Mouse (Mus musculus) lung, postnatal 4 days (tissue): ENCODE data around the gene Larp6.

Experiments used
- DNase-seq, 2 experiments: peaks; one replicate each; pipeline ENCODE4 v3.0.0; 2021

Gene Larp6

GRCm38 (mm10) chr9:60712771-60713541 lies at the start of gene Larp6:
Larp6 (plus strand) TSS chr9:60712989.
- DNase-seq, result peak; percentile 53 to 65

GRCm38 (mm10) chr9:60664385-60664784 lies 48.4 kb upstream of the Larp6 start:
- no peak for DNase-seq

GRCm38 (mm10) chr9:60664866-60665265 lies 47.9 kb upstream of the Larp6 start:
- no peak for DNase-seq

GRCm38 (mm10) chr9:60665535-60665934 lies 47.3 kb upstream of the Larp6 start:
- DNase-seq, result no peak

- DNase-seq, result no peak
Measured at GRCm38 (mm10) chr9:60668886-60669285, 43.9 kb upstream of the Larp6 start.

GRCm38 (mm10) chr9:60672568-60672967 lies 40.2 kb upstream of the Larp6 start:
- no peak for DNase-seq

GRCm38 (mm10) chr9:60674780-60675179 lies 38.0 kb upstream of the Larp6 start:
- DNase-seq, result no peak

- DNase-seq, result no peak
Measured at GRCm38 (mm10) chr9:60676429-60676828, 36.4 kb upstream of the Larp6 start.

- no peak for DNase-seq
Measured at GRCm38 (mm10) chr9:60678913-60679312, 33.9 kb upstream of the Larp6 start.

GRCm38 (mm10) chr9:60681005-60681404 lies 31.8 kb upstream of the Larp6 start:
- no peak for DNase-seq

- DNase-seq, result no peak
Measured at GRCm38 (mm10) chr9:60682753-60683152, 30.0 kb upstream of the Larp6 start.

GRCm38 (mm10) chr9:60687415-60687814 lies 25.4 kb upstream of the Larp6 start:
- DNase-seq, result no peak

- DNase-seq, result peak; percentile 89 to 91
Measured at GRCm38 (mm10) chr9:60687891-60688324, 24.9 kb upstream of the Larp6 start, which contains the start of gene Lrrc49. Lrrc49 (minus strand) TSS chr9:60688158.

- DNase-seq, result no peak
Measured at GRCm38 (mm10) chr9:60692624-60693023, 20.2 kb upstream of the Larp6 start.

GRCm38 (mm10) chr9:60693986-60694385 lies 18.8 kb upstream of the Larp6 start:
- peak in 1 of 2 experiments; percentile 24 for DNase-seq

- no peak for DNase-seq
Measured at GRCm38 (mm10) chr9:60696271-60696985, 16.4 kb upstream of the Larp6 start.

GRCm38 (mm10) chr9:60699581-60700231 lies 13.1 kb upstream of the Larp6 start:
- no peak for DNase-seq

GRCm38 (mm10) chr9:60707594-60707993 lies 5.2 kb upstream of the Larp6 start:
- no peak for DNase-seq

- DNase-seq, result no peak
Measured at GRCm38 (mm10) chr9:60708606-60709005, 4.2 kb upstream of the Larp6 start.

GRCm38 (mm10) chr9:60709721-60710120 lies 3.1 kb upstream of the Larp6 start:
- no peak for DNase-seq

GRCm38 (mm10) chr9:60712011-60712410 lies 778 bp upstream of the Larp6 start:
- DNase-seq, result no peak

- DNase-seq, result no peak
Measured at GRCm38 (mm10) chr9:60713616-60714015, 827 bp downstream of the Larp6 start.

GRCm38 (mm10) chr9:60714191-60714590 lies 1.4 kb downstream of the Larp6 start:
- DNase-seq, result peak in 1 of 2 experiments; percentile 35

- no peak for DNase-seq
Measured at GRCm38 (mm10) chr9:60715271-60715670, 2.5 kb downstream of the Larp6 start.
